Mouse (Mus musculus): ENCODE measurements around the gene Fam221a. TPM values are rescaled to one million over a fixed set of nuclear protein-coding genes. Genes with fewer than 3 reads are reported as not detected.

Fam221a gene
- total and polyA plus RNA-seq, 3 experiments, result 0.08 TPM; not detected in 2

DNA sequence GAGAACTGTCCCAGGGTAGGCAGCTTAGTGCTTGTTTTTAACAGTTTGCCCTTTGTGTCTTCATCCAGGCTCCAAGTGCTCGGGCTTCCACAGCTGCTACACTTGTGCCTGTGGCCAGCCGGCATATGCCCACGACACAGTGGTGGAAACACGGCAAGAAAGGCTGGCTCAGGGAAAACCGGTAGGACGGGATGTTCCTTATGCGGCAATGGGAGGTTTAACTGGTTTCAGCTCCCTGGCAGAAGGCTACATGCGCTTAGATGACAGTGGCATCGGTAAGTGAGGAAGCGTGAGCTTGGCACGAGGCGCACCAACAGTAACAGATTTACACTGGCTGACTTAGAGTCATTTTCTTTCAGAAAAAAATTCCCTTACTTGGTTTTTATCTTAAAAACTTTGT lies 10.8 kb downstream of the Fam221a start:
- H3K36me3 ChIP-seq (ENCODE audit: control insufficient read depth in 1 of 2, insufficient read depth in 2 of 2, low read length in 2 of 2), result no peaks in the 10 kb centered on the region
- H3K27me3 ChIP-seq (ENCODE audit: control insufficient read depth in 1 of 2, insufficient read depth in 2 of 2, low read length in 2 of 2), result no peaks in the 10 kb centered on the region
- no peaks in the 10 kb centered on the region for H3K4me1 ChIP-seq (ENCODE audit: control insufficient read depth in 1 of 2, insufficient read depth in 2 of 2, low read length in 2 of 2)
- no peaks in the 10 kb centered on the region for H3K79me2 ChIP-seq (ENCODE audit: control insufficient read depth, insufficient read depth, low read length, poor library complexity)
- no peak for DNase-seq (ENCODE audit: low read depth, low spot score)
- TF ChIP-seq MAFK (IDR thresholded peaks at IDR 0.05; ENCODE audit: borderline replicate concordance, low read depth, low read length), result no peak
- no peak for TF ChIP-seq HCFC1 (IDR thresholded peaks at IDR 0.05; ENCODE audit: low read depth, low read length)
- H3K9ac ChIP-seq (ENCODE audit: control insufficient read depth, low read depth, low read length, poor library complexity, severe bottlenecking), result no peak overlapping the region
- H3K4me3 ChIP-seq (ENCODE audit: control insufficient read depth in 1 of 2, insufficient read depth in 1 of 2, low read depth in 2 of 2, low read length in 2 of 2), result no peak overlapping the region
- H3K27ac ChIP-seq (ENCODE audit: control insufficient read depth, low read depth, low read length), result no peak overlapping the region
- no peaks in the 10 kb centered on the region for H3K9me3 ChIP-seq (replicated peaks; ENCODE audit: insufficient read depth, low read length)

- no peak overlapping the region for H3K4me3 ChIP-seq (ENCODE audit: control insufficient read depth in 1 of 2, insufficient read depth in 1 of 2, low read depth in 2 of 2, low read length in 2 of 2)
Observed at GRCm38 (mm10) chr6:49394276-49394675, 26.7 kb downstream of the Fam221a start.

GRCm38 (mm10) chr6:49395316-49395715 lies 27.8 kb downstream of the Fam221a start, which contains the start of gene Stk31:
Gene Stk31 (plus strand): TSS chr6:49395604.
- H3K9ac ChIP-seq (ENCODE audit: control insufficient read depth, low read depth, low read length, poor library complexity, severe bottlenecking), result no peak within 1 kb of the TSS
- no peaks in the 10 kb centered on the region for H3K4me1 ChIP-seq (ENCODE audit: control insufficient read depth in 1 of 2, insufficient read depth in 2 of 2, low read length in 2 of 2)
- no peaks in the 10 kb centered on the region for H3K36me3 ChIP-seq (ENCODE audit: control insufficient read depth in 1 of 2, insufficient read depth in 2 of 2, low read length in 2 of 2)
- no peak for DNase-seq (ENCODE audit: low read depth, low spot score)
- H3K27ac ChIP-seq (ENCODE audit: control insufficient read depth, low read depth, low read length), result no peak within 1 kb of the TSS
- no peaks in the 10 kb centered on the region for H3K9me3 ChIP-seq (replicated peaks; ENCODE audit: insufficient read depth, low read length)
- no peak for TF ChIP-seq MAFK (IDR thresholded peaks at IDR 0.05; ENCODE audit: borderline replicate concordance, low read depth, low read length)
- no peak for TF ChIP-seq CHD1 (IDR thresholded peaks at IDR 0.05; ENCODE audit: low read depth, low read length)
- TF ChIP-seq MEF2A (IDR thresholded peaks at IDR 0.05; ENCODE audit: extremely low read depth, insufficient replicate concordance, low read depth, low read length, poor library complexity, severe bottlenecking), result no peak
- no peak for TF ChIP-seq TAL1 (IDR thresholded peaks at IDR 0.05; ENCODE audit: low read length)
- TF ChIP-seq MAZ (IDR thresholded peaks at IDR 0.05; ENCODE audit: low read depth, low read length), result no peak
- TF ChIP-seq HCFC1 (IDR thresholded peaks at IDR 0.05; ENCODE audit: low read depth, low read length), result no peak
- no peak for TF ChIP-seq UBTF (IDR thresholded peaks at IDR 0.05; ENCODE audit: borderline replicate concordance, insufficient read depth, low read depth, low read length)
- TF ChIP-seq POLR2A (IDR thresholded peaks at IDR 0.05; ENCODE audit: control insufficient read depth in 1 of 2, insufficient read depth in 1 of 2, low read depth in 1 of 2, low read length in 2 of 2, poor library complexity in 1 of 2), result no peak
- TF ChIP-seq NRF1 (IDR thresholded peaks at IDR 0.05; ENCODE audit: insufficient read depth, low read depth, low read length, poor library complexity, severe bottlenecking), result no peak
- no peak for TF ChIP-seq ZKSCAN1 (IDR thresholded peaks at IDR 0.05; ENCODE audit: low read depth, low read length)
- TF ChIP-seq CHD2 (IDR thresholded peaks at IDR 0.05; ENCODE audit: low read length), result no peak
- no peak for TF ChIP-seq TCF12 (IDR thresholded peaks at IDR 0.05; ENCODE audit: low read depth, low read length)
- no peak within 1 kb of the TSS for H3K4me3 ChIP-seq (ENCODE audit: control insufficient read depth in 1 of 2, insufficient read depth in 1 of 2, low read depth in 2 of 2, low read length in 2 of 2)
- H3K27me3 ChIP-seq (ENCODE audit: control insufficient read depth in 1 of 2, insufficient read depth in 2 of 2, low read length in 2 of 2), result peaks cover 0 to 1% of the 10 kb centered on the region in 2 experiments; a peak in 2 of 4 replicates
- H3K79me2 ChIP-seq (ENCODE audit: control insufficient read depth, insufficient read depth, low read length, poor library complexity), result no peaks in the 10 kb centered on the region

More at GRCm38 (mm10) chr6:49394276-49394675, 26.7 kb downstream of the Fam221a start:
- DNase-seq (ENCODE audit: low read depth, low spot score), result no peak
- TF ChIP-seq ZC3H11A (IDR thresholded peaks at IDR 0.05; ENCODE audit: low read depth, low read length), result no peak
- no peak for TF ChIP-seq POLR2AphosphoS5 (IDR thresholded peaks at IDR 0.05; ENCODE audit: borderline replicate concordance, low read depth, low read length)
- no peak for TF ChIP-seq SMC3 (IDR thresholded peaks at IDR 0.05; ENCODE audit: low read depth, low read length)
- TF ChIP-seq UBTF (IDR thresholded peaks at IDR 0.05; ENCODE audit: borderline replicate concordance, insufficient read depth, low read depth, low read length), result no peak
- TF ChIP-seq MAX (IDR thresholded peaks at IDR 0.05; ENCODE audit: low read length), result no peak
- H3K9ac ChIP-seq (ENCODE audit: control insufficient read depth, low read depth, low read length, poor library complexity, severe bottlenecking), result no peak overlapping the region
- H3K36me3 ChIP-seq (ENCODE audit: control insufficient read depth in 1 of 2, insufficient read depth in 2 of 2, low read length in 2 of 2), result no peaks in the 10 kb centered on the region
- H3K79me2 ChIP-seq (ENCODE audit: control insufficient read depth, insufficient read depth, low read length, poor library complexity), result no peaks in the 10 kb centered on the region
- H3K27ac ChIP-seq (ENCODE audit: control insufficient read depth, low read depth, low read length), result no peak overlapping the region
- H3K4me1 ChIP-seq (ENCODE audit: control insufficient read depth in 1 of 2, insufficient read depth in 2 of 2, low read length in 2 of 2), result no peaks in the 10 kb centered on the region
- H3K9me3 ChIP-seq (replicated peaks; ENCODE audit: insufficient read depth, low read length), result no peaks in the 10 kb centered on the region
- peaks cover 0 to 1% of the 10 kb centered on the region in 2 experiments; a peak in 1 of 4 replicates for H3K27me3 ChIP-seq (ENCODE audit: control insufficient read depth in 1 of 2, insufficient read depth in 2 of 2, low read length in 2 of 2)
